Mouse (Mus musculus): ENCODE measurements around the gene Mctp1.
"Not testable (repeated sequence)": the region's sequence is repeated elsewhere in the genome, so short reads cannot be mapped to it uniquely, and the experiment has no call there.

Gene Mctp1

GRCm38 (mm10) chr13:76969386-76969785 is 585.1 kb downstream of the Mctp1 start:
- peak; percentile 18 for DNase-seq

- DNase-seq: not testable (repeated sequence)
Observed at GRCm38 (mm10) chr13:76971046-76971445, 586.7 kb downstream of the Mctp1 start.

- DNase-seq: no peak
Observed at GRCm38 (mm10) chr13:77002628-77003027, 618.3 kb downstream of the Mctp1 start.

- no peak for DNase-seq
Observed at GRCm38 (mm10) chr13:77003684-77004083, 619.3 kb downstream of the Mctp1 start.

- no peak for DNase-seq
Observed at GRCm38 (mm10) chr13:77018851-77019250, 634.5 kb downstream of the Mctp1 start.

GRCm38 (mm10) chr13:77029594-77029993 is 645.3 kb downstream of the Mctp1 start:
- no peak for DNase-seq

GRCm38 (mm10) chr13:77043375-77043774 is 659.0 kb downstream of the Mctp1 start:
- no peak for DNase-seq

- DNase-seq: no peak
Observed at GRCm38 (mm10) chr13:77045375-77045774, 661.0 kb downstream of the Mctp1 start.

GRCm38 (mm10) chr13:77046416-77046815 is 662.1 kb downstream of the Mctp1 start:
- no peak for DNase-seq

- DNase-seq: peak; percentile 9
Observed at GRCm38 (mm10) chr13:77047179-77047931, 663.0 kb downstream of the Mctp1 start.

GRCm38 (mm10) chr13:77048461-77048860 is 664.1 kb downstream of the Mctp1 start:
- DNase-seq: peak; percentile 13

- DNase-seq: no peak
Observed at GRCm38 (mm10) chr13:77049736-77050135, 665.4 kb downstream of the Mctp1 start.

GRCm38 (mm10) chr13:77063221-77063620 is 678.9 kb downstream of the Mctp1 start:
- no peak for DNase-seq

- DNase-seq: no peak
Observed at GRCm38 (mm10) chr13:77068847-77069246, 684.5 kb downstream of the Mctp1 start.

GRCm38 (mm10) chr13:77072030-77072429 is 687.7 kb downstream of the Mctp1 start:
- no peak for DNase-seq
